Mouse (Mus musculus) heart, embryonic 11.5 days (tissue): ENCODE results near the gene BC034090. TPM values are rescaled to one million over a fixed set of nuclear protein-coding genes. Genes with fewer than 3 reads are reported as not detected.
A peak's percentile ranks its signal among the peaks of the same experiment; 100 is the strongest.

Experiments used
- ATAC-seq: fragments of 200-750 bp; cut with Nextera tagmentation; replicated peaks from 2 replicates; pipeline ENCODE4 v1.8.0; 2017; ENCODE audit warnings: moderate library complexity; ENCODE audit not compliant: insufficient number of reproducible peaks, low FRiP score, low TSS enrichment
- H3K27ac ChIP-seq: fragments of 300-500 bp; sonication (generic); 2 replicates; pipeline ENCODE4 v1.5.1; 2014; ENCODE audit warnings: mild to moderate bottlenecking, low read depth, low read length
- H3K27me3 ChIP-seq: fragments of 300-500 bp; sonication (generic); 2 replicates; pipeline ENCODE4 v1.6.1; 2014; ENCODE audit warnings: mild to moderate bottlenecking, low read length, mixed read lengths; ENCODE audit not compliant: control insufficient read depth, insufficient read depth
- H3K36me3 ChIP-seq: fragments of 300-500 bp; sonication (generic); 2 replicates; pipeline ENCODE4 v1.6.1; 2014; ENCODE audit warnings: mild to moderate bottlenecking, low read length, moderate library complexity, mixed read lengths; ENCODE audit not compliant: control insufficient read depth, insufficient read depth
- H3K4me1 ChIP-seq: fragments of 300-500 bp; sonication (generic); 2 replicates; pipeline ENCODE4 v1.6.1; 2014; ENCODE audit warnings: low read length; ENCODE audit not compliant: control insufficient read depth, insufficient read depth
- H3K4me2 ChIP-seq: fragments of 300-500 bp; sonication (generic); 2 replicates; pipeline ENCODE4 v1.6.1; 2014; ENCODE audit warnings: mild to moderate bottlenecking, moderate library complexity
- H3K4me3 ChIP-seq: fragments of 300-500 bp; sonication (generic); 2 replicates; pipeline ENCODE4 v1.5.1; 2014; ENCODE audit warnings: low read depth, low read length
- H3K9ac ChIP-seq: fragments of 300-500 bp; sonication (generic); 2 replicates; pipeline ENCODE4 v1.6.1; 2014; ENCODE audit warnings: mild to moderate bottlenecking, low read depth, low read length, moderate library complexity
- H3K9me3 ChIP-seq: fragments of 300-500 bp; sonication (generic); replicated peaks from 2 replicates; pipeline ENCODE4 v1.6.1; 2016; ENCODE audit warnings: low read length; ENCODE audit not compliant: control insufficient read depth
- WGBS: fragments of 180-500 bp; shearing (Covaris S2); extraction: QIAGEN DNeasy Blood & Tissue Kit; methylation state at CpG from one replicate; pipeline ENCODE4 v1.1.7; 2014; ENCODE audit not compliant: insufficient replicate concordance; 5-methylcytosine and 5-hydroxymethylcytosine counted together
- polyA plus RNA-seq: library from polyadenylated mRNA; unstranded; fragments of >200 nt; fragmentation: Nextera tagmentation; extraction: Ambion mirVana; gene quantifications from 2 replicates; pipeline ENCODE4 v1.2.1, GENCODE M21; 2014

Gene BC034090
- polyA plus RNA-seq, 1 experiment from 2014 or later = 5.4 TPM

DNA sequence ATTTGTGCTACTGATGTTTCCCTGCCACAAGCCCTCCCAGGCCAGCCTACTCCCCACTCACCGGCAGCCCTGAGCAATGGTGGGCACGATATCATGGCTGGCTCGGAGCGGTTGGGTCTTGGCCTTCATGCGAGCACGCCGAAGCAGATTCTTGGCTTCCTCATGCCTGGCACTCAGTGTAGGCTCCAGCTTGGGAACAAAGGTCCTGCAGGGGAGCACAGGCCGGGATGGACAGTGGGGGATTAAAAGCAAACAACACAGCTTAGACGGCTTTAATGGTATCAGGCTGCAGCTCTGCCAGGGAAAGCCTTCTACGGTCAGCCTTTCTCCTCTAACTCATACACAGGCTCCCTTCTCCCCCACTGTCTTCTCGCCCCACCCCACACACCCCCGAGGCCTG is 11.9 kb downstream of the BC034090 start:
- H3K4me3 ChIP-seq = no peak overlapping the region
- 78% methylated on average over 12 of the region's 12 CpGs for WGBS
- ATAC-seq = no peak
- peaks cover 58% of the 10 kb centered on the region for H3K4me1 ChIP-seq
- no peaks in the 10 kb centered on the region for H3K27me3 ChIP-seq
- no peak overlapping the region for H3K4me2 ChIP-seq
- peak overlapping the region; percentile 39; the same call in 1 of the 2 replicates for H3K9ac ChIP-seq
- no peaks in the 10 kb centered on the region for H3K9me3 ChIP-seq
- no peaks in the 10 kb centered on the region; the same call in 1 of the 2 replicates for H3K36me3 ChIP-seq
- no peak overlapping the region for H3K27ac ChIP-seq

DNA sequence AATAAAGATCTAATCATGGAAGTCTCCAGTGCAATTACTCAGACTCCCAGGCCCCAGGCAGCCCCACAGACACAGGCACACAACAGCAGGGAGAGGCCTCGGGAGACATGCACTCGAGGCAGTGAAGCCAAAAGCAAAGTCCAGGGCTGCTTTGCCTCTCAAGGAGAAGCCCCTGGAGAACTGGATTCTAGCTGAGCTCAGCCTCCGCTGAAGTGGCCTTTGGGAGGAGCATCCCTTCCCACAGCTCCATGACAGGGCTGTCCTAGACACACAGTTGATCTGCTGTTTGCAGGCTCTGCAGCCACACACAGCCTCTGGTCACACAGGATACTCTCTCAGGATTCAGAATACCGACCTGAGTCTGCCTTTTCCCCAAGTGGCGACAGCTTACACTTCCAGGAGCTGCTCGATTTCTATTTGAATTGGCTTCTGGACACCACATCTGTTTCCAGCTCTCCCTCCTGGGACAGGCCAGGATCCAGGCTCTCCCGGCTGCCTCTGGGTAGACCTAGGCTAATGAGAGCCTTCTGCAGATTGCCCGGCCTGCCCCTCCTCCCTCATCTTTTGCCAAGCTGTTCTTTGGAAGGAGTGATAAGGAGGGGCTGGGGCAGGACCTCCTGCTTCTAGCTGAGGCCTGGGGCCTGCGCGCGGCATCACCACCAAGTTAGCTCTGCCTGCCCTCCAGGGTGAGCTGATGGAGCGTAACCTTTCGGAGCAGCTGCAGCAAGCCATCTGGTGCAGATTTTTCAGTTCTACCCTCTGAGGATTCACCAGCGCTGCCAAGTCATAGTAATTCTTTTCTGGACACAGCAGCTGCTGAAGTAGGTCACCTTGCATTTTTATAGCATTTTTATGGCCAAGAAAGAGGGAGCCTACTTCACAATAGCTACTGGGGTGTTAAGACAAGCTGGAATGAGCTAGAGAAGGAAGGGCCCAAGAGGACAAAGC is 14.5 kb downstream of the BC034090 start:
- peak overlapping the region; percentile 17; the same call in 1 of the 2 replicates for H3K9ac ChIP-seq
- no peaks in the 10 kb centered on the region for H3K27me3 ChIP-seq
- no peak overlapping the region for H3K4me2 ChIP-seq
- ATAC-seq = no peak
- no peaks in the 10 kb centered on the region for H3K9me3 ChIP-seq
- H3K4me1 ChIP-seq = peaks cover 37% of the 10 kb centered on the region
- H3K36me3 ChIP-seq = peaks cover 8% of the 10 kb centered on the region
- 28% methylated on average over 14 of the region's 14 CpGs for WGBS
- H3K27ac ChIP-seq = peak overlapping the region; percentile 68
- no peak overlapping the region for H3K4me3 ChIP-seq

DNA sequence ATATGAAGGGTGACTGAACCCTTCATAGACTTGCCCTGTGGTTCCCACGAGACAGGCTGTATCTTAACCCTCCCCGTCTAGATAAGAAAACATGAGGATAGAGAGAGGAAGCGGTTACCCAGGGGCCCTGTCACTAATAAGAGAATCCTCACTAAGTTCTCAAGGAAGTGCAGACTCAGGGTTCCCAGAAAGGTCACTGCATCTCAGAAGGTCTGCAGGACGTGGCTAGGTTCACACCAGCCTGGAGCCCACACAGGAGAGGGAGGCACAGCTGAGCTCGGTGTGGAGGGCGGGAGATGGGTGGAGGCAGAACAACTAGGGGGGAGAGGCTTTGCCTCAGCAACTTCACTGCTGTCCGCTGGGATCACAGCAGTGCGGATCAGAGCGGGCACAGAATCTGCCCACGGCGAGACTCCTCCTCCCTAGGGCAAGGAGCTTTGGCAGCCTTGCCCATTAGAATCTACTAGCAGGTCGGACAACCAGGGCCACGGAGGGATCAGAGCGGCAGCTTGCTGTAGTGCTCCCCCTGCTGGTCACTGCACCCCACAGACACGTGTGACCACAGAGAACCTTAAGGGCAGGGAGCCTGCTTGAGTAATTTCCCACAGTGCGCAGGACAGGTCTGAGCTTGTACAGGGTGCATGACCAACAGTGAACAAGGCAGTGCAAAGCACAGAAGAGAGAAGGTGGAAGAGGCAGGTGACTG is 20.2 kb downstream of the BC034090 start:
- 18% methylated on average over 16 of the region's 16 CpGs for WGBS
- peak overlapping the region; percentile 56 for H3K9ac ChIP-seq
- no peaks in the 10 kb centered on the region for H3K27me3 ChIP-seq
- H3K4me2 ChIP-seq = peak overlapping the region; percentile 47
- ATAC-seq = 0 out of 2 replicates have a peak, but pooled peaks have one; percentile 23
- no peak overlapping the region for H3K4me3 ChIP-seq
- H3K27ac ChIP-seq = no peak overlapping the region
- H3K36me3 ChIP-seq = peaks cover 8% of the 10 kb centered on the region
- H3K9me3 ChIP-seq = no peaks in the 10 kb centered on the region
- peaks cover 17% of the 10 kb centered on the region for H3K4me1 ChIP-seq

DNA sequence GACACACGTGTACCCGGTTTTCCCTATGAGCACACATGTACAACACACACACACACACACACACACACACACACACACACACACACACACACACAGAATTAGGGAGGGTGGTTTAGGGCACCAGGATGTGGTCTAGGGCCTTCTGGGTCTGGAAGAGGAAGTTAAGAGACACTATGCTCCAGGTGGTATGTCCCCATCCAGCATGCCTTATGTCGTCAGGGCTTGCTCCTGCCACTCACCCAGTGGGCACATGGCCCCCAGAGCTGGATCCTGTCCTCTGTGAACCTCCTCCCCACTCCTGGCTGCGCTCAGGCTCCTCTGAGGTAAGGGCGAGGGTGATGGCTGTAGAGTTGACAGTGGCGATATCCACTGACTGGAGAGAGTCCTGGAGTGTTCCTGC is 21.2 kb downstream of the BC034090 start:
- no peak overlapping the region for H3K9ac ChIP-seq
- H3K4me2 ChIP-seq = no peak overlapping the region
- no peak overlapping the region for H3K27ac ChIP-seq

DNA sequence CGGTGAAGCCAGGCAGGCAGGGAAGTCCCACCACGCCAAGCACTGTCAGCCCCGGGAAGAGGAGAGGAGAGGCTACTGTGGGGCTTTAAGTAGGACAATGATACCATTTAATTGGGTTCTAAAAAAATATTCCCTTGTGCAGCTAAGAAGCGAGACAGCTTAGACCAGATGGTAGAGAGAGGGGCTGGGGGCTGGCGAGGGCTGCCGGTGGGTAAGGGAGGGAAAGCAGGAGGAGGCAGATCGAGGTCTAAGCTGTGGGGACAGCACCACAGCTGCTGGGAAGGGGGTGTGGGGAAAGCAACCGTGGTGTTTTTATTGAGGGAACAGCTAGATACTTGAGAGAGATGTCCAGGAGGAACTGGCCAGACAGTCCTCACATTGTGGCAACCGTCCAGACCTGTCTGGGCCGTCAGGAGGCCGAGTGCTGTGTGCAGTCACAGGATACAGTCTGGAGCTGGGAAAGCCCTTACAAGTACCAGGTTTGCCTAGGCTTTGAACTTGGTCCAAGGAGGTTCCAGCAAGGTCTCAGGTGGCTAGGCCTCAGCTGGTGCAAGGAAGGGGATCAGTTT is 22.1 kb downstream of the BC034090 start:
- Histone ChIP-seq H3K4me2 (no peak overlapping the region), H3K9ac (no peak overlapping the region), H3K9me3 (no peaks in the 10 kb centered on the region), H3K4me1 (peaks cover 17% of the 10 kb centered on the region), H3K36me3 (peaks cover 10% of the 10 kb centered on the region), H3K27me3 (no peaks in the 10 kb centered on the region), H3K4me3 (no peak overlapping the region), H3K27ac (no peak overlapping the region)
- 62% methylated on average over 11 of the region's 11 CpGs for WGBS
- ATAC-seq = no peak

More for the DNA sequence above, 21.2 kb downstream of the BC034090 start:
- no peaks in the 10 kb centered on the region for H3K27me3 ChIP-seq
- WGBS = 79% methylated on average over 6 of the region's 6 CpGs
- H3K36me3 ChIP-seq = peaks cover 8% of the 10 kb centered on the region
- H3K4me3 ChIP-seq = no peak overlapping the region
- peaks cover 17% of the 10 kb centered on the region for H3K4me1 ChIP-seq
- ATAC-seq = no peak
- no peaks in the 10 kb centered on the region for H3K9me3 ChIP-seq

DNA sequence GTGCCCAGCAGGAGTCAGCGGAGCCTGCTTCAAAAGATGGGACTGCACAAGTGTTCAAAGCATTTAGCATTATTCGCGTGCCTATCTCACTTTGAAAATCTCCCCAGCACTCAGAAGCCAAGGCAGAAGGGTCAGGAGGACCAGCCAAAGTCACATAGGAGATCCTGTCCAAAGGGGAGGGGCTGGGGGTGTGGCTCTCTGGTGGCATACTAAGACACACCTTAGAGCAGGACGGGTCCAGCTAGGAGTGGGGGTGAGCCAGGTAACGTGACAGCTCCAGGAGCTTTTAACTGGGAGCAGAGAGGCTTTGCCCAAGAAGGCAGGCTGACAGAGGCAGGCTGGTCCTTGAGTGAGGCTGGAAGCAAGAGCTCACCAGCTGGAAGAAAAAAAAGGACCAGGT is 25.3 kb downstream of the BC034090 start:
- no peak overlapping the region for H3K27ac ChIP-seq
- H3K4me1 ChIP-seq = peaks cover 16% of the 10 kb centered on the region
- ATAC-seq = no peak
- H3K4me3 ChIP-seq = no peak overlapping the region
- H3K27me3 ChIP-seq = no peaks in the 10 kb centered on the region
- peaks cover 11% of the 10 kb centered on the region for H3K36me3 ChIP-seq
- 89% methylated on average over 5 of the region's 5 CpGs for WGBS
- no peaks in the 10 kb centered on the region for H3K9me3 ChIP-seq
- no peak overlapping the region for H3K9ac ChIP-seq
- H3K4me2 ChIP-seq = no peak overlapping the region

DNA sequence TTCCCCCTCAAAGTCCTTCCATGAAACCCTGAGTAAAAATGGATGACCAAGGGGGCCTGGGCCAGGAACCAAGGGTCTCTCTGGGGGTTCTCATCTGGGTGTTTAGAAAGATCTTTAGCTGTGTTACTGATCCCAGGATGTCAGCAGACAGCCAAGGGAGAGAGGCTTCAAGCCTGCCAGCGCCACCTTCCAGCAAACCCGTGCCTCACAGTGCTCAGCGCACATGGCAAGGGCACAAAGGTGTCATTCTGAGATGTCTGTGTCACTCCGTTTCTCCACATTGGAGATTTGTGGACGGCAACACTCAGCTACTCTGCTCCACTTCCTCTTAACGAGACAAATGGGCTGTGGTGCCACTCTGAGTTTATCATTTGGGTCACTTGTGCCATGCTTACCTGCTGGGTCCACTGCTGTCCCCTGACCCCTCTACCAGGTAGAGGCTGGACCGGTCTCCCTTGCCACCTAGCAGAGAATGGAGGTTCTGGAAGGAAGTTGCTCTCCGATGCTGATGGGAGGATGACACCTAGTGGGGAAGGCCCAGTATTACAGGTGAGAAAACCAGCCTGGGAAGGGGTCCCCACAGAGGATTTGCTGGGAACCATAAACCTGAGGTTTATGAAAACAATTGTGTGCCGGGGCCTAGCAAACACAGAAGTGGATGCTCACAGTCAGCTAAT is 26.2 kb downstream of the BC034090 start:
- 52% methylated on average over 9 of the region's 9 CpGs for WGBS
- H3K36me3 ChIP-seq = peaks cover 11% of the 10 kb centered on the region

DNA sequence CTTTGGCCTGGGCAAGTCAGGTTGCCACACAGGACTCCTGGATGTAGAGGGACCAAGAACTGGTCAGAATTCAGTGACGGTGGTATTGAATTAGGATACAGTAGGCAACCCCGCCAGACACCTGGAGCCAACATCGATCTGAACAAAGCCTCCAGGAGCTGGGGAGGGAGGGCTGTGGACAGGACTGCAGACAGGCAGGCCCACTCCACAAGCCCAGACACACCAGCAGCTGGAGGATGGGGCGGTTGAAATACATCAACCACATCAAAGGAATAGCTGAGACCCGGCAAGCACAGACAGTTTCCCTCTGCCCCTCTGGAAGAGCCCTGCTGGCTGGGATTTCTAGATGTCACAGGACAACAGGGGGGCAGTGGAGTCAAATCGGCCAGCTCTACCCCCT is 27.4 kb downstream of the BC034090 start:
- no peak overlapping the region for H3K9ac ChIP-seq
- 63% methylated on average over 6 of the region's 6 CpGs for WGBS
- H3K4me3 ChIP-seq = no peak overlapping the region
- ATAC-seq = no peak
- H3K9me3 ChIP-seq = no peaks in the 10 kb centered on the region
- no peak overlapping the region for H3K27ac ChIP-seq
- no peaks in the 10 kb centered on the region for H3K27me3 ChIP-seq
- peaks cover 11% of the 10 kb centered on the region for H3K36me3 ChIP-seq
- H3K4me2 ChIP-seq = no peak overlapping the region
- H3K4me1 ChIP-seq = peaks cover 30% of the 10 kb centered on the region

More for the DNA sequence above, 26.2 kb downstream of the BC034090 start:
- Histone ChIP-seq H3K9me3 (no peaks in the 10 kb centered on the region), H3K4me1 (peaks cover 22% of the 10 kb centered on the region), H3K27me3 (no peaks in the 10 kb centered on the region), H3K27ac (no peak overlapping the region), H3K9ac (no peak overlapping the region), H3K4me2 (no peak overlapping the region), H3K4me3 (no peak overlapping the region)
- ATAC-seq = no peak
